Mouse (Mus musculus) ES-E14 (cell line): Measurements from ENCODE around the gene Akirin1. TPM values are rescaled to one million over a fixed set of nuclear protein-coding genes. Genes with fewer than 3 reads are reported as not detected.
A peak's percentile ranks its signal among the peaks of the same experiment; 100 is the strongest.

Experiments
- DNase-seq: peaks from one replicate; pipeline ENCODE4 v3.0.0-alpha.2; 2013; ENCODE audit warnings: low read depth, low spot score
- H3K27ac ChIP-seq: 2 replicates; pipeline ENCODE4 v1.5.1; 2012; ENCODE audit warnings: low read depth, mild to moderate bottlenecking, low read length, moderate library complexity, mixed read lengths; ENCODE audit not compliant: poor library complexity, insufficient read depth, severe bottlenecking
- H3K36me3 ChIP-seq: 2 replicates; pipeline ENCODE4 v1.6.1; 2012; ENCODE audit warnings: mild to moderate bottlenecking, low read length, moderate library complexity, mixed read lengths; ENCODE audit not compliant: control insufficient read depth, poor library complexity, insufficient read depth, severe bottlenecking
- H3K4me1 ChIP-seq, 2 experiments: fragments of 150-350 bp in 1 of 2; sonication (generic) in 1 of 2; 2 replicates each; pipeline ENCODE4 v1.6.1; 2012; ENCODE audit warnings: low read length in 2 of 2, mild to moderate bottlenecking in 1 of 2, mixed read lengths in 1 of 2; ENCODE audit not compliant: control insufficient read depth in 2 of 2, insufficient read depth in 2 of 2, poor library complexity in 1 of 2
- H3K4me3 ChIP-seq, 2 experiments: fragments of 150-350 bp in 1 of 2; sonication (generic) in 1 of 2; 2 replicates each; pipeline ENCODE4 v1.5.1; 2012; ENCODE audit warnings: low read length in 2 of 2, low read depth in 1 of 2, mild to moderate bottlenecking in 1 of 2, mixed read lengths in 1 of 2; ENCODE audit not compliant: insufficient read depth in 1 of 2, poor library complexity in 1 of 2, severe bottlenecking in 1 of 2
- H3K9ac ChIP-seq: 2 replicates; pipeline ENCODE4 v1.6.1; 2012; ENCODE audit warnings: low read depth, mild to moderate bottlenecking, low read length, mixed read lengths; ENCODE audit not compliant: poor library complexity, insufficient read depth, severe bottlenecking
- H3K9me3 ChIP-seq: fragments of 150-350 bp; sonication (generic); 2 replicates; pipeline ENCODE4 v1.6.1; 2012; ENCODE audit warnings: low read depth, mild to moderate bottlenecking, low read length; ENCODE audit not compliant: control insufficient read depth, insufficient read depth
- CHD2 ChIP-seq: IDR thresholded peaks from 2 replicates; pipeline ENCODE4 v1.6.1; 2014; ENCODE audit warnings: mild to moderate bottlenecking, low read depth, low read length, inconsistent platforms
- HCFC1 ChIP-seq: IDR thresholded peaks from 2 replicates; pipeline ENCODE4 v1.6.1; 2012; ENCODE audit warnings: low read length, inconsistent platforms, borderline replicate concordance; ENCODE audit not compliant: insufficient read depth
- MAFK ChIP-seq: IDR thresholded peaks from 2 replicates; pipeline ENCODE4 v1.6.1; 2014; ENCODE audit warnings: mild to moderate bottlenecking, low read depth, low read length, inconsistent platforms; ENCODE audit not compliant: insufficient read depth
- ZC3H11A ChIP-seq: IDR thresholded peaks from 2 replicates; pipeline ENCODE4 v1.6.1; 2012; ENCODE audit warnings: low read depth, mild to moderate bottlenecking, inconsistent platforms, low read length, borderline replicate concordance
- ZNF384 ChIP-seq: IDR thresholded peaks from 2 replicates; pipeline ENCODE4 v1.6.1; 2012; ENCODE audit warnings: low read depth, low read length, inconsistent platforms
- in situ Hi-C, 2 experiments: fragments of 600-800 bp; cut with MboI; formaldehyde crosslinking; loops; one replicate each; pipeline ENCODE4 v1.15.1; 2025; ENCODE audit warnings: low sequenced_read_pairs in 2 of 2, inconsistent platforms in 1 of 2; ENCODE audit not compliant: unreplicated experiment in 2 of 2
- total RNA-seq: library from RNA; depleted of rRNA; stranded (reverse); fragments of 300-350 nt; gene quantifications from 2 replicates; pipeline ENCODE4 v1.2.3, GENCODE M21; 2012

The Akirin1 gene
- total RNA-seq, 1 experiment: 32.1 TPM

DNA sequence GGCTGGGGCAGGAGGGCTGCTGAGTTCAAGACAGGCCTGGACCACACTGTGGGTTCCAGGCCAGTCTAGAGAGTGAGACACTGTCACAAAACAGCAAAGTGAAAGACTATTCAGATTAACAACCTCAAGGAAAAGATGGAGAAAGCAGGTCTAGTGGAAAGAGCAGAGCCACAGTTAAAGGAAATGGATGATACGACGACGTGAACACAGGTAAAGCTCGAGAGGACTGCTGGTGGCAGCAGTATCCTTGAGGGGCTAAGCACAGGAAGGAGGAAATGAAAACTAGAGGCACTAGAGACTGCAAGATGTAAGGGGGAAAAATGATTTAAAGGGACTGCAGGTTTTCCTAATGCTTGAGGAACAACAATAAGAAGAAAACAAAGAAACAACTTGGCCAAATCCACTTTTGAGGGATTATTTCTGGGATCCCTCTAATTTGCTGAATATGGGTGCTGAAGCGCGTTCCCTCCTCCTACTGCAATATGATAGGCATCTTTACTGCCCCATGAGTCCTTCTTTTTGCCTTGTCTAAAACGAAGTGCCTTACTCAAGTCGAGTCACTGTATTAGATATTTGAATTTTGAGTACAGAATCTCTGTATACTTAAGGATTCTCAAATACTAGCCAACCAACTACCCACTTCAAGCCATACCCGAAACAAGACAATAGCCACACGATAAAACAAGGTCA, 1.3 kb downstream of the Akirin1 start:
- H3K4me1 ChIP-seq: peaks cover 6 to 9% of the 10 kb centered on the region in 2 experiments
- no peak for DNase-seq
- no peaks in the 10 kb centered on the region for H3K36me3 ChIP-seq
- H3K4me3 ChIP-seq: peak overlapping the region; percentile 83 to 89
- H3K9ac ChIP-seq: no peak overlapping the region
- no peaks in the 10 kb centered on the region for H3K9me3 ChIP-seq
- in situ Hi-C loops: no loop called here
- no peak overlapping the region for H3K27ac ChIP-seq
- TF ChIP-seq ZC3H11A (no peak), MAFK (no peak), ZNF384 (no peak), HCFC1 (no peak), CHD2 (no peak)

DNA sequence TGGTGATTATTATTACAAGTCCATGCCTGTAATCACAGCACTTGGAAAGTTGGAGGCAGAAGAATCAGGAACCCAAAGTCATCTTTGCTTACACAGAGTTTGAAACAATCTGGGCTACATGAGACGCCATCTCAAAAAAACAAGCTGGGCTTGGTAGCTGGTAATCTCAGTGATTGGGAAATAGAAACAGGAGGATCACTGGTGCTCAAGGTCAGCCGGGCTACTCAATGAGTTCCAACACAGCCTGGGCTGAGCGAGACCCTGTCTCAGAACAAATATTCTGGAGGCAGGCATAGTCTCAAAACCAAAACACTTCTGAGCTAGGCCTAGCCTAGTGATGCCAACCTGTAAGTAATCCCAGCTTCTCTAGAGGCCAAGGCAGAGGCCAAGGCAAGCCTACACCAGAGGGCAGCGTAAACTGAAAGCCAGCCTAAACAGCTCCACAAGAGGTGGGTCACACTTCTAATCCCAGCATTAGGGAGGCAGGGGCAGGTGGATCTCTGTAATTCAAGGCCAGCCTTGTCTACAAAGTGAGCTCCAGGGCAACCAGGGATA, 4.8 kb downstream of the Akirin1 start:
- no peak overlapping the region for H3K4me3 ChIP-seq
- H3K27ac ChIP-seq: 0 out of 2 replicates have a peak overlapping the region, but pooled peaks have one; percentile 12
- H3K4me1 ChIP-seq: peaks cover 6 to 9% of the 10 kb centered on the region in 2 experiments
- H3K9me3 ChIP-seq: no peaks in the 10 kb centered on the region
- in situ Hi-C loops: no loop called here
- no peaks in the 10 kb centered on the region; the same call in 1 of the 2 replicates for H3K36me3 ChIP-seq
- H3K9ac ChIP-seq: peak overlapping the region; percentile 53; the same call in 1 of the 2 replicates
- no peak for DNase-seq
- no peak for TF ChIP-seq ZC3H11A
- TF ChIP-seq CHD2: no peak
- no peak for TF ChIP-seq MAFK
- TF ChIP-seq ZNF384: no peak
- no peak for TF ChIP-seq HCFC1

DNA sequence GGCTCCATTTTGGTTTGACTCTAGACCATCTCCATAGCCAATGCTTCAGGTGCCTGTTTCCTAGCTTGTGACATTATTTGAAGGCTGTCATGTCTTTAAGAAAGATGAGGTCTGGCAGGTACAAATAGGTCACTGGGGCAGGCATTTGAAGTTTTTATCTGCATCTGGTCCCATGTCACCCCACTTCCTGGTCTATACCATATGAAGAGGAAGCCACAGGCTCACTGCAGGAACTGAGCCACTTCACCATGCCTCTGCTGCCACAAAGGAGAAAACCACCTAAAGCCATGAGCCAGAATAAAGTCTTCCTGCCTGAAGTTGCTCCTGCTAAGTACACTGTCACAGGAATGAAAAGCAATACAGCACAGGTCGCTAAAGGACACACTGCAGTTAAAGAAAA, 7.3 kb downstream of the Akirin1 start:
- Histone ChIP-seq H3K4me1 (peaks cover 6 to 9% of the 10 kb centered on the region in 2 experiments), H3K27ac (no peak overlapping the region), H3K9me3 (no peaks in the 10 kb centered on the region), H3K4me3 (no peak overlapping the region), H3K9ac (no peak overlapping the region), H3K36me3 (peaks cover 14% of the 10 kb centered on the region)
- in situ Hi-C loops: no loop called here
- DNase-seq: no peak
- TF ChIP-seq HCFC1 (no peak), MAFK (no peak), ZNF384 (no peak), ZC3H11A (no peak)

DNA sequence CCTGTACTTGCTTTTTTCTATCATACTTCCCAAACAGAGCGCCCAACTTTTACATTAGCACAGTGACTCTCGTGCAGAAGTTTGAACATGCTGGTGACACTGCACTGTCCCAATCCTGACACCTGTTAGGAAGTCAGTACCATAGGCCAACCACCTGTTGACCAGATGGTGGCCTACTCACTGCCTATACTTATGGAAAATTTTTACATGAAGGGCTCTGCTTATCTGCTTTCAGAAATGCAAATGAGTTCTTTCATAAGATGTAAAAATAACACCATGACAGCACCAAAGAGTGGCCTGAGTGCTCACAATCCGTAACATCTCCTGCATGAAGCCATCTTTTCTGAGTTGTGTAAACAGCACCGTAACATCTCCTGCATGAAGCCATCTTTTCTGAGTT, 11.4 kb downstream of the Akirin1 start:
- Histone ChIP-seq H3K9me3 (no peaks in the 10 kb centered on the region), H3K4me1 (no peaks in the 10 kb centered on the region; a peak in 1 of 4 replicates), H3K36me3 (peaks cover 19% of the 10 kb centered on the region), H3K9ac (no peak overlapping the region), H3K4me3 (no peak overlapping the region), H3K27ac (no peak overlapping the region)
- in situ Hi-C loops: no loop called here
- TF ChIP-seq HCFC1 (no peak), MAFK (no peak), ZNF384 (no peak), CHD2 (no peak), ZC3H11A (no peak)
- DNase-seq: no peak
